Mouse (Mus musculus) neural tube, embryonic 14.5 days (tissue): ENCODE measurements around the gene Nmnat1. TPM values are rescaled to one million over a fixed set of nuclear protein-coding genes. Genes with fewer than 3 reads are reported as not detected.
A peak's percentile ranks its signal among the peaks of the same experiment; 100 is the strongest.

Experiments used
- ATAC-seq: fragments of 200-750 bp; cut with Nextera tagmentation; 2 replicates; pipeline ENCODE4 v1.8.0; 2017; ENCODE audit warnings: low read depth, mild to moderate bottlenecking, moderate TSS enrichment, moderate library complexity
- H3K27ac ChIP-seq: fragments of 300-500 bp; sonication (generic); 2 replicates; pipeline ENCODE4 v1.5.1; 2014; ENCODE audit warnings: low read depth, mild to moderate bottlenecking, control low read depth, low read length, moderate library complexity, mixed read lengths
- H3K27me3 ChIP-seq: fragments of 300-500 bp; sonication (generic); 2 replicates; pipeline ENCODE4 v1.6.1; 2014; ENCODE audit warnings: low read length; ENCODE audit not compliant: control insufficient read depth, insufficient read depth
- H3K36me3 ChIP-seq: fragments of 300-500 bp; sonication (generic); 2 replicates; pipeline ENCODE4 v1.6.1; 2014; ENCODE audit warnings: low read length, mixed read lengths; ENCODE audit not compliant: control insufficient read depth, insufficient read depth
- H3K4me1 ChIP-seq: fragments of 300-500 bp; sonication (generic); 2 replicates; pipeline ENCODE4 v1.6.1; 2014; ENCODE audit warnings: low read length; ENCODE audit not compliant: control insufficient read depth, insufficient read depth
- H3K4me2 ChIP-seq: fragments of 300-500 bp; sonication (generic); 2 replicates; pipeline ENCODE4 v1.6.1; 2014; ENCODE audit warnings: mild to moderate bottlenecking, low read depth, low read length, control low read depth
- H3K4me3 ChIP-seq: fragments of 300-500 bp; sonication (generic); 2 replicates; pipeline ENCODE4 v1.5.1; 2014; ENCODE audit warnings: low read depth, low read length, control low read depth, mixed read lengths
- H3K9ac ChIP-seq: fragments of 300-500 bp; sonication (generic); replicated peaks from 2 replicates; pipeline ENCODE4 v1.6.1; 2014; ENCODE audit warnings: low read depth, mild to moderate bottlenecking, control low read depth, low read length, mixed read lengths
- H3K9me3 ChIP-seq: fragments of 300-500 bp; sonication (generic); 2 replicates; pipeline ENCODE4 v1.6.1; 2016; ENCODE audit warnings: low read length; ENCODE audit not compliant: control insufficient read depth
- WGBS: fragments of 180-500 bp; shearing (Covaris S2); extraction: QIAGEN DNeasy Blood & Tissue Kit; methylation state at CpG from one replicate; pipeline ENCODE4 v1.1.7; 2014; 5-methylcytosine and 5-hydroxymethylcytosine counted together
- polyA plus RNA-seq: library from polyadenylated mRNA; unstranded; fragments of >200 nt; fragmentation: Nextera tagmentation; extraction: Ambion mirVana; gene quantifications from 2 replicates; pipeline ENCODE4 v1.2.1, GENCODE M21; 2014

The Nmnat1 gene
- polyA plus RNA-seq, 1 experiment from 2014 or later = 9.2 TPM

DNA sequence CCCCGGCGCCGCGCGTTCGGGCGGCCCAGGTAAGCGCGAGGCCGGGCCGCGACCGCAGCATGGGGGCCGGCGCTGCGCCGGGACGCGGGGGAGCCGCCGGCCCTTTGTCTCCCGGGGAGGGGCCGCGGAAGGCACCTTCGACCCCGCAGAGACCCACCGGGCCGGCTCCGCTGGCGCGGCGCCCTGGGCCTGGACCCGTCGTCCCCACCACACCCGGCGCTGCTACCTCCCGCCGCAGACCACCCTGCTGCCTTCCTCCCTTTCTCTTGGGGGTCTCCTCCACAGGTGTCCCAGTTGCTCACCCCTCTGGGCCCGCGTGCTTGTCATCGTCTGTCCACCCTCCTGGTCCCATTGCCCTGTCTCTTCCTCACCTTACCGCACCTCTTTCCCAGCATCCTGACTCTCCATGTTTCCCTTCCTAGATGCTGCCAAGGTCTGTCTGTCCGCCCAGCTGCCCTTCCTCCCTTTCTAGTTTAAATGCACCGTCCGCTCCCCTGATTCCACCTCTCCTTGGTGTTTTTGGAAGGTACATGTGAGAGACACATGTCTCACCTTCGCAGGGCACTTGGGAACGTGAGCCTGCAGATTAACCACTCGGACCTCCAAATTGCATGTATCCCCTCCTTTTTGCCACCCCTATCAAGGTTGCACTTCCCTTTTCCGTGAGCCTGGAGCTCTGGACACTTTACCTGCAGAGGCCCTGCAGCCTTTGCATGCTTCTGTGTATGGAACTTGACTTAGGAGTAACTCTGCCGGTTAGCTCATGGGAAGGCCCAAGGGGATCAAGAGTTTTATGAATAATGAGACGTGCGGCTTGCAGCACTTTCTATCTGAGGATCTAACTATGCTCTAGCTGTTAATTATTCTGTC, 33.6 kb upstream of the Nmnat1 start:
- H3K4me1 ChIP-seq = peaks cover 8% of the 10 kb centered on the region
- no peaks in the 10 kb centered on the region for H3K36me3 ChIP-seq
- peak overlapping the region; percentile 28; the same call in 1 of the 2 replicates for H3K27ac ChIP-seq
- 5% methylated on average over 41 of the region's 52 CpGs for WGBS
- H3K27me3 ChIP-seq = no peaks in the 10 kb centered on the region
- ATAC-seq = peak; percentile 25
- H3K4me3 ChIP-seq = peak overlapping the region; percentile 82
- H3K4me2 ChIP-seq = peak overlapping the region; percentile 94
- no peaks in the 10 kb centered on the region for H3K9me3 ChIP-seq
- H3K9ac ChIP-seq = peak overlapping the region; percentile 94

DNA sequence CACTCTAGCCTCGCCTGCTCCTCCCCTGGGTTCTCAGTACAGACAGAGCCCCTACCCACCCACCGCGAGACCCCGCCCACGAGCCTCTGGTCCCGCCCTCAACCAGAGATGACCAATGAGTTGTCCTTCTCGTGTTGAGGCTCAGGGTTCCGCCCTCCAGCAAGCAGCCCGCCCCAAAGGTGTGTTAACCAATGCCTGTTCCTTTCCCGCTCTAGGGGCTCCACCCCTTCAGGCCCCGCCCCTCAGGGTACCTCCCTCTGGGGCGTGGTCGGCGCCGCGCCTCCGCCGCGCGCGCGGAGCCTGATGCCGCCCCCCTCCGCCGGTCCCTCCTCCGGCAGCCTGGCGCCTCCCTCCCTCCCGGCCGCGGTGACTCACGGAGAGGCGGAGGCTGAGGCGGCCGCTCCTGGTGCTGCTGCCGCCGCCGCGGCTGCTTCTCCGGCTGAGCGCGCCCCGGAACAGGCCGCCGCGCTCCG, 32.9 kb upstream of the Nmnat1 start, which contains the start of gene Ctnnbip1:
Gene Ctnnbip1, plus strand, starts transcription at position 369 of the 473 bp plus-strand sequence.
- H3K4me2 ChIP-seq = peak within 1 kb of the TSS; percentile 94
- ATAC-seq = peak; percentile 98
- no peaks in the 10 kb centered on the region for H3K36me3 ChIP-seq
- peaks cover 8% of the 10 kb centered on the region for H3K4me1 ChIP-seq
- WGBS = 0% methylated on average over 35 of the region's 46 CpGs
- no peaks in the 10 kb centered on the region for H3K9me3 ChIP-seq
- peak within 1 kb of the TSS; percentile 82 for H3K4me3 ChIP-seq
- peak within 1 kb of the TSS; percentile 28; the same call in 1 of the 2 replicates for H3K27ac ChIP-seq
- peak within 1 kb of the TSS; percentile 94 for H3K9ac ChIP-seq
- H3K27me3 ChIP-seq = no peaks in the 10 kb centered on the region

GRCm38 (mm10) chr4:149515706-149516105, 30.7 kb upstream of the Nmnat1 start:
- Histone ChIP-seq H3K27me3 (no peaks in the 10 kb centered on the region), H3K36me3 (no peaks in the 10 kb centered on the region), H3K4me1 (peaks cover 8% of the 10 kb centered on the region), H3K4me2 (no peak overlapping the region), H3K9ac (no peak overlapping the region), H3K4me3 (no peak overlapping the region), H3K27ac (no peak overlapping the region), H3K9me3 (no peaks in the 10 kb centered on the region)
- WGBS = 92% methylated on average over 5 of the region's 5 CpGs
- no peak for ATAC-seq

- Histone ChIP-seq H3K4me3 (no peak overlapping the region), H3K27me3 (no peaks in the 10 kb centered on the region), H3K27ac (no peak overlapping the region), H3K4me1 (no peaks in the 10 kb centered on the region), H3K36me3 (no peaks in the 10 kb centered on the region), H3K9me3 (no peaks in the 10 kb centered on the region), H3K4me2 (no peak overlapping the region), H3K9ac (no peak overlapping the region)
- 71% methylated on average over 7 of the region's 7 CpGs for WGBS
- no peak for ATAC-seq
Observed at GRCm38 (mm10) chr4:149512072-149512471, 27.1 kb upstream of the Nmnat1 start.

GRCm38 (mm10) chr4:149511221-149511646, 26.2 kb upstream of the Nmnat1 start:
- H3K27ac ChIP-seq = no peak overlapping the region

DNA sequence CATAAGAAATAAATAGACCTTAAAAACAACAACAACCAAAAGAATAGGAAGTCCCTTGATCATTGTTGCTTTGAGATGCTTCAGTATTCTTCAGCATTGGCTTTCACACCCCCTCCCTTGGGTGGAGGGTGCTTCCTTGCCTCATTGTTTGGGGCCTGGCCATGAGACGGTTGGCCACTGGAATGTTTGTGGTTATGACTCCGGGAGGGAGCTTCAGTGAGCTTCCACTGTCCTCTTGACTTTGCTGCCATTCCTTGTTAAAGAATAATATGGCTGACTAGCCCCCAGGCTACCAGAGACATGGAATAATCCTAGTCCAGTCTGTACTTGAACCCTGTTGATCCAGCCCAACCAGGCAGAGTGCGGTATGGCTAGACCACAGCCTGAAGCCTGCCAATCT, 21.9 kb upstream of the Nmnat1 start:
- ATAC-seq = no peak
- no peak overlapping the region for H3K4me2 ChIP-seq
- H3K9me3 ChIP-seq = no peaks in the 10 kb centered on the region
- no peaks in the 10 kb centered on the region for H3K36me3 ChIP-seq
- no peaks in the 10 kb centered on the region for H3K4me1 ChIP-seq
- WGBS = 79% methylated on average over 3 of the region's 3 CpGs
- H3K27ac ChIP-seq = no peak overlapping the region
- no peak overlapping the region for H3K4me3 ChIP-seq
- no peak overlapping the region for H3K9ac ChIP-seq
- no peaks in the 10 kb centered on the region for H3K27me3 ChIP-seq

More at GRCm38 (mm10) chr4:149511221-149511646, 26.2 kb upstream of the Nmnat1 start:
- H3K9me3 ChIP-seq = no peaks in the 10 kb centered on the region
- no peak for ATAC-seq
- no peaks in the 10 kb centered on the region for H3K36me3 ChIP-seq
- no peak overlapping the region for H3K4me2 ChIP-seq
- H3K27me3 ChIP-seq = no peaks in the 10 kb centered on the region
- no peak overlapping the region for H3K4me3 ChIP-seq
- 49% methylated on average over 6 of the region's 6 CpGs for WGBS
- H3K4me1 ChIP-seq = no peaks in the 10 kb centered on the region
- H3K9ac ChIP-seq = no peak overlapping the region

DNA sequence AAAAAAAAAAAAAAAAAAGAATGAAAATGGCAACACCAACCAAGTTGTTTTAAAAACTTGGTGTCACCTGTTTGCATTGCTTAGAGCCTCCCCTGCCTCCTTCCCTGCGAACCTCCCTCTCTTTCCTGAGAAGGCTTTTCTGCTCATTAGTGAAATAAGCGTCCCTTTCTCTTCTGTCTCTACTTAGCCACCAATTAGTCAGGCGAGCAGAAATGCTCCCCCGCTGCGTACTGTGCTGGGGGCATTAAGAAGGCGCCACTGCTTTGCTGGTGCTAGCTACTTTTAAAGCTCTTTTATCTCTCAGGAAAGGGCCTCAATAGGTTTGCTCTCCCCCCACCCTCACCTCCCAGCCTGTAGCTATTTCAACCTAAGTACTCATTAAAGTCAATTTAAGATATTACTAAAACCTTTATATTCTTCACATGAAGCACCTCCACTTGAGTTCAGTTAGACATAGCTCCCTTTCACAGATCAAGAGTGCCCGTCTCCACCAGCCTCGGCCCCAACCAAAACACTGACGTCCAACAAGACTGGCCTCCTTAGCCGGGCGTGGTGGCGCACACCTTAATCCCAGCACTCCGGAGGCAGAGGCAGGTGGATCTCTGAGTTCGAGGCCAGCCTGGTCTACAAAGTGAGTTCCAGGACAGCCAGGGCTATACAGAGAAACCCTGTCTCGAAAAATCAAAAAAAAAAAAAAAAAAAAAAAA, 20.4 kb upstream of the Nmnat1 start:
- H3K27me3 ChIP-seq = no peaks in the 10 kb centered on the region
- H3K27ac ChIP-seq = no peak overlapping the region
- H3K9ac ChIP-seq = no peak overlapping the region
- no peaks in the 10 kb centered on the region for H3K36me3 ChIP-seq
- H3K9me3 ChIP-seq = no peaks in the 10 kb centered on the region
- H3K4me2 ChIP-seq = no peak overlapping the region
- 53% methylated on average over 14 of the region's 15 CpGs for WGBS
- no peaks in the 10 kb centered on the region for H3K4me1 ChIP-seq
- ATAC-seq = no peak
- H3K4me3 ChIP-seq = no peak overlapping the region

DNA sequence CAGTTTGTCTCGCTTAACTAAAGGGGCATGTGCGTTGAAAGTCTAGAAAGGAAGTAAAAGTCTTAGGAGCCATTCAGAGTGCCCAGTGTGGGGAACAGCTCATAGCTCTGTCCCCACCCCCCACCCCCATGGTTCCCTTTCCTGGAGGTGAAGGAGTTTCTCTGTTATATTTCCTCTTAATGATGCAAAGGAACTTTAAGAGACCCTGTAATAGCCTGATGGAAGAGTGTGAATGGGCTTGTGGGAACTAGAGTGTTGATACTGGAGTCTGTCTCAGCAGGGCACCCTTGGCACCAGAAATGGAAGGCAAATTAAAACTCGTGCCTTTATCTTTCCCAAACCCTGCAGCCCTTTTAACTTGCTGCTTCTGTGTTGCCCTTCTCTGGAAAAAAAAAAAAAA, 19.9 kb upstream of the Nmnat1 start:
- H3K27ac ChIP-seq = no peak overlapping the region
- 20% methylated on average over 3 of the region's 3 CpGs for WGBS

DNA sequence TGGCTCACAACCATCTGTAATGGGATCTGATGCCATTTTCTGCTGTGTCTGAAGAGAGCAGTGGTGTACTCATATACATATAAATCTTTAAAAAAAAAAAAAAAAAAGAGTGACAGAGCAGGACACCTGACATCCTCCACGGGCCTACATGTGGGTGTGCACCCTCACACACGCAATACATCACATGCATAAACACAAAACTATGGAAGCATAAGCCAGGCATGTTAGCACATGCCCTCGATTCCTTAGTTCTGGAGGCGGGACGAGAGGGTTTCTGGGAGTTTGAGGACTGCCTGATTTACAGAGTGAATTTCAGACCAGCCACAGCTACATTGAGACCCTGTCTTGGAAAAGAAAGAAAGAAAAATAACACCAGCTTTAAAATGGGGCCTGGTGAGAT, 19.4 kb upstream of the Nmnat1 start:
- no peaks in the 10 kb centered on the region for H3K9me3 ChIP-seq
- WGBS = 79% methylated on average over 5 of the region's 5 CpGs
- no peak overlapping the region for H3K4me2 ChIP-seq
- no peak overlapping the region for H3K4me3 ChIP-seq
- H3K27me3 ChIP-seq = no peaks in the 10 kb centered on the region
- no peak for ATAC-seq
- H3K4me1 ChIP-seq = no peaks in the 10 kb centered on the region
- H3K36me3 ChIP-seq = peaks cover 8% of the 10 kb centered on the region; the same call in 1 of the 2 replicates
- no peak overlapping the region for H3K27ac ChIP-seq
- no peak overlapping the region for H3K9ac ChIP-seq

More for the DNA sequence above, 19.9 kb upstream of the Nmnat1 start:
- H3K4me1 ChIP-seq = no peaks in the 10 kb centered on the region
- H3K9ac ChIP-seq = no peak overlapping the region
- no peak overlapping the region for H3K4me2 ChIP-seq
- no peak for ATAC-seq
- no peaks in the 10 kb centered on the region for H3K27me3 ChIP-seq
- no peak overlapping the region for H3K4me3 ChIP-seq
- H3K9me3 ChIP-seq = no peaks in the 10 kb centered on the region
- peaks cover 5% of the 10 kb centered on the region; the same call in 1 of the 2 replicates for H3K36me3 ChIP-seq
